Mouse (Mus musculus) erythroblast, embryonic 14.5 days (primary cell): Measurements from ENCODE around the gene Mtif3.

Experiments
- GATA1 ChIP-seq: IDR thresholded peaks from 2 replicates; pipeline ENCODE4 v1.6.1; 2012; ENCODE audit warnings: low read length, inconsistent platforms, mixed read lengths
- TAL1 ChIP-seq: IDR thresholded peaks from 3 replicates; pipeline ENCODE4 v1.6.1; 2012; ENCODE audit warnings: low read length, inconsistent platforms, mixed read lengths

- TF ChIP-seq GATA1 (no peak), TAL1 (no peak)
Measured at GRCm38 (mm10) chr5:146904404-146904803, 59.2 kb downstream of the Mtif3 start.
